Mouse (Mus musculus) hindbrain, embryonic 10.5 days (tissue): ENCODE measurements at regions not wholly inside any gene's neighbourhood (a gene's known extent, or its start where the extent isn't known, plus 50 kb on each side); places are given as distances from the start of the nearest gene placed in this dataset.
A peak's percentile ranks its signal among the peaks of the same experiment; 100 is the strongest.
"Not testable (repeated sequence)": the region's sequence is repeated elsewhere in the genome, so short reads cannot be mapped to it uniquely, and the experiment has no call there.

Source experiments
- DNase-seq: peaks from one replicate; pipeline ENCODE4 v3.0.0-alpha.2; 2017; ENCODE audit warnings: low spot score
- H3K27ac ChIP-seq: fragments of 300-500 bp; sonication (generic); 2 replicates; pipeline ENCODE4 v1.5.1; 2016; ENCODE audit warnings: mild to moderate bottlenecking, moderate library complexity
- H3K27me3 ChIP-seq: fragments of 300-500 bp; sonication (generic); 2 replicates; pipeline ENCODE4 v1.6.1; 2016; ENCODE audit warnings: mild to moderate bottlenecking; ENCODE audit not compliant: poor library complexity, insufficient read depth, severe bottlenecking
- H3K36me3 ChIP-seq: fragments of 300-500 bp; sonication (generic); 2 replicates; pipeline ENCODE4 v1.6.1; 2016; ENCODE audit warnings: mild to moderate bottlenecking, moderate library complexity
- H3K4me1 ChIP-seq: fragments of 300-500 bp; sonication (generic); replicated peaks from 2 replicates; pipeline ENCODE4 v1.6.1; 2016; ENCODE audit warnings: mild to moderate bottlenecking
- H3K4me3 ChIP-seq: fragments of 300-500 bp; sonication (generic); 2 replicates; pipeline ENCODE4 v1.5.1; 2016; ENCODE audit warnings: mild to moderate bottlenecking, moderate library complexity
- H3K9me3 ChIP-seq: fragments of 300-500 bp; sonication (generic); 2 replicates; pipeline ENCODE4 v1.6.1; 2016; ENCODE audit warnings: mild to moderate bottlenecking, moderate library complexity
- WGBS: fragments of 180-500 bp; shearing (Covaris S2); methylation state at CpG from one replicate; pipeline ENCODE4 v1.1.7; 2016; 5-methylcytosine and 5-hydroxymethylcytosine counted together

DNA sequence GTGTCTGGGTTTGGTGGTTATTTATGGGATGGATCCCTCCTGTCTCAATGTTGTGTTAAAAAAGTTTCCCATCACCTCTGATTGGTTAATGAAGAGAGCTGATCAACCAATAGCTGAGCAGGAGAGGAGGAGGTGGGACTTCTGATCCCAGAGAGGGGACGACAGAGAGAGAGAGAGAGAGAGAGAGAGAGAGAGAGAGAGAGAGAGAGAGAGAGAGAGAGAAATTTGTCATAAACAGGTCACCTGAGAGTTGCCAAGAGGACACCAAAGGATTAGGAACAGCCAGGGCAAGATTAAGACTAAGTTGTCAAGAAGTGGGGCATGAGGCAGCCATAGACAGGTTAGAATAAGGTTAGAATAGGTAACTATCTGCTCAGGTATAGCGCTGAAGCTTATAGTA, 73.7 kb upstream of the Max start:
- H3K36me3 ChIP-seq, result no peaks in the 10 kb centered on the region
- peaks cover 3% of the 10 kb centered on the region; the same call in 1 of the 2 replicates for H3K4me1 ChIP-seq
- H3K27me3 ChIP-seq, result no peaks in the 10 kb centered on the region; the same call in 1 of the 2 replicates
- no peak overlapping the region for H3K4me3 ChIP-seq
- 61% methylated on average over 2 of the region's 2 CpGs for WGBS
- H3K9me3 ChIP-seq, result no peaks in the 10 kb centered on the region
- H3K27ac ChIP-seq, result no peak overlapping the region
- no peak for DNase-seq

DNA sequence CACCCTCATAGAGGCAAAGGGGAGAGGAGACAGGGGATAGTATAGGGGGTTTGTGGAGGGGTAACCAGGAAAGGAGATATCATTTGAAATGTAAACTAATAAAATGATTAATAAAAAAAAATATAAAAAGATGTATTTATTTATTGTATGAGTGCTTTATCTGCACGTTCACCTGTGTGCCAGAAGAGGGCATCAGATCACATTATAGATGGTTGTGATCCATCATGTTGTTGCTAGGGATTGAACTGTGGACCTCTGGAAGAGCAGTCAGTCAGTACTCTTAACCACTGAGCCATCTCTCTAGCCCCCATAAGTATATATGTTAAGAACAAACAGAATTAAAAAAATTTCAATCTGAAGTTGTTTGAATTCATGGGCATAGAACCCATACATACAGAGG, 69.4 kb upstream of the Max start:
- DNase-seq, result no peak
- WGBS, result 81% methylated on average over 1 of the region's 1 CpGs

DNA sequence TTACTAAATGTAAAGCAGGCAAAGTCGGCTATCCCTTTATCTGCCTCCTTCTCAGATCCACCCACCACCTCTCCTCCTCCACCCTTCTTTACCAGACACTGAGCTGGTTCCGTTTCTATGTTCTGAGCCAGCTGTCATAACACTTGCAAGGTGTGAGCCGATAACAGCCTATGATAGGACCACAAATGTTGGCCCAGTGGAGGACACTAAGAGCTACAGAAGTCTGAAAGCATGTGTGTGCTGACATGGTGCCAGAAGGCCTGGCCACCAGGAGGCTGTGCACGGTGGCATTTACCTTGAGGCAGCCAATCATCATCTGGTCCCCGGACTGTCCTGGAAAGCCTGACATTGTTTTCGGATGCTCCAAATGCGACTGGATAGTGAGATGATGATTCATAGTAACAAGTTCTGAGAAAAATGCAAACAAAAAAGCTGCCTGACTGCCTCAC, 63.5 kb upstream of the Max start:
- Histone ChIP-seq H3K4me1 (peaks cover 38% of the 10 kb centered on the region), H3K36me3 (no peaks in the 10 kb centered on the region), H3K4me3 (no peak overlapping the region), H3K27me3 (peaks cover 48% of the 10 kb centered on the region), H3K9me3 (no peaks in the 10 kb centered on the region), H3K27ac (no peak overlapping the region)
- 78% methylated on average over 7 of the region's 7 CpGs for WGBS
- no peak for DNase-seq

More for the DNA sequence above, 69.4 kb upstream of the Max start:
- Histone ChIP-seq H3K9me3 (no peaks in the 10 kb centered on the region), H3K36me3 (no peaks in the 10 kb centered on the region), H3K27me3 (peaks cover 9% of the 10 kb centered on the region), H3K4me3 (no peak overlapping the region), H3K27ac (no peak overlapping the region), H3K4me1 (peaks cover 18% of the 10 kb centered on the region)

DNA sequence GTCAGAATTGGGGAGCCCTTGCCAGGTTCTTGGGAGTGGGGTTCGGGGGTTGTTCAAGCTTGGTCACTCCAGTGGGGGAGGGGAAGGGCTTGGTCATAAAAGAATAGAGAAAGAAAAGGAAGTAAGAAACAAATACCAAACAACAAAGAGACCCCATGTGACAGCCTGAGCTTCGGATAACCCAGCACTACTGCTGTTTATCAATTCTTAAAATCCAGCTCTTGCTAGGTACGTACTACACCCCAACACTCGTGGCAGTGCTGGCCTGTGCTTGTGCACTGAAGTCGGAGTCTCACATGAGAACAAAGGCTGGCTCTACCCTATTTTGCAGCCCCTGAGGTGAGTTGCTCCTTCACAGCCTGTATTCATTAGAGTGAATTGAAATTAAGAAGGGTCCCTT, 60.5 kb upstream of the Max start:
- H3K9me3 ChIP-seq, result no peaks in the 10 kb centered on the region
- WGBS, result 41% methylated on average over 5 of the region's 5 CpGs
- H3K4me3 ChIP-seq, result no peak overlapping the region
- no peak for DNase-seq
- peaks cover 50% of the 10 kb centered on the region for H3K27me3 ChIP-seq
- H3K36me3 ChIP-seq, result no peaks in the 10 kb centered on the region
- peaks cover 24% of the 10 kb centered on the region for H3K4me1 ChIP-seq
- peak overlapping the region; percentile 46 for H3K27ac ChIP-seq

- no peak for DNase-seq
- H3K27ac ChIP-seq, result peak overlapping the region; percentile 46; the same call in 1 of the 2 replicates
- no peak overlapping the region for H3K4me3 ChIP-seq
- no peaks in the 10 kb centered on the region for H3K36me3 ChIP-seq
- H3K27me3 ChIP-seq, result peaks cover 48% of the 10 kb centered on the region
- 82% methylated on average over 5 of the region's 5 CpGs for WGBS
- no peaks in the 10 kb centered on the region for H3K9me3 ChIP-seq
- H3K4me1 ChIP-seq, result peaks cover 24% of the 10 kb centered on the region
Measured at GRCm38 (mm10) chr12:77021881-77022280, 59.9 kb upstream of the Max start.

DNA sequence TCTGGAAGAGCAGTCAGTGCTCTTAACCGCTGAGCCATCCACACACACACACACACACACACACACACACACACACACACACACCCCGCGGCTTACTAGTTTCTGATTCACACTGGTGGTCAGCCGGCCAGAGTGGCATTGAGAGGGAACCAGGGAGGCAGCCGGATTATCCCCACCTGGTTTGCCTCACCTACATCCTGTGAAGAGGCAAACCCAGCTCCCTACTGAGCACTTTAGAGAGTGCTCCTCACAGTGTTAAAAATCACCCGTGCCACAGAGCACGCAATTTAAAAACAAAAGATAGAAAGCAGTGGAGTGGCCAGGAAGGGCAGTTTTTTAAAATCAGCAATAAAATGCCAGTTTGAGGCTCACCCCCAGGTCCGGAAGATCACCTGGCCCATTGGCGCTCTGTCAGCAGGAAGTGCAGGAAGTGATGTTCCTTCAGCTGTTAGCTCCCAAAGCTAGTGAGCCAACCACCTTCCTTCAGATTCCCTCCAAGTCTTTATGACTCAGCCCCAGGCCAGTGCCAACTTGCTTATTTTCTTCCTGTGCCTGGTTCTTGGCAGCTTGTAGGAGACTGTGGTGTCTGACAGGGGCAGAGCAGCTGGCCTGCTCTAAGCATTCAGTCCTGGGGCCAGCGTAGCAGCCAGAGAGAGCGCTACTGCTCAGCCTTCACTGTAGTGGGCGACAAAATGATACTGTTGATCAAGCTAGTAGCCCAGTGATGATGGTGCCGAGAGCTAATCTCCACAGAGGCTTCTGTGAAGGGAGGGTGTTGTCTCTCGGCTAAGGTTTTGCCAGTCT, 57.9 kb upstream of the Max start:
- no peak for DNase-seq
- H3K27ac ChIP-seq, result no peak overlapping the region
- peaks cover 34% of the 10 kb centered on the region; the same call in 1 of the 2 replicates for H3K27me3 ChIP-seq
- peaks cover 24% of the 10 kb centered on the region for H3K4me1 ChIP-seq
- no peak overlapping the region for H3K4me3 ChIP-seq
- no peaks in the 10 kb centered on the region for H3K9me3 ChIP-seq
- H3K36me3 ChIP-seq, result no peaks in the 10 kb centered on the region
- 64% methylated on average over 14 of the region's 14 CpGs for WGBS

GRCm38 (mm10) chr12:77019148-77019547, 57.1 kb upstream of the Max start:
- WGBS, result 30% methylated on average over 2 of the region's 2 CpGs
- DNase-seq, H3K36me3 ChIP-seq, H3K4me3 ChIP-seq, H3K9me3 ChIP-seq, H3K27ac ChIP-seq: not testable (repeated sequence)
- Histone ChIP-seq H3K4me1 (peaks cover 24% of the 10 kb centered on the region), H3K27me3 (peaks cover 34% of the 10 kb centered on the region; the same call in 1 of the 2 replicates)

- Histone ChIP-seq H3K27me3 (peaks cover 27% of the 10 kb centered on the region; the same call in 1 of the 2 replicates), H3K4me1 (peaks cover 22% of the 10 kb centered on the region), H3K9me3 (no peaks in the 10 kb centered on the region), H3K27ac (no peak overlapping the region), H3K4me3 (no peak overlapping the region), H3K36me3 (no peaks in the 10 kb centered on the region)
- 85% methylated on average over 6 of the region's 6 CpGs for WGBS
- DNase-seq, result no peak
Measured at GRCm38 (mm10) chr12:77018373-77018772, 56.4 kb upstream of the Max start.

- H3K27me3 ChIP-seq, result 0 out of 2 replicates have a peak, but pooled peaks cover 3% of the 10 kb centered on the region
- no peaks in the 10 kb centered on the region for H3K9me3 ChIP-seq
- H3K4me1 ChIP-seq, result no peaks in the 10 kb centered on the region
- H3K36me3 ChIP-seq, result no peaks in the 10 kb centered on the region
- H3K27ac ChIP-seq, result no peak overlapping the region
- WGBS, result 88% methylated on average over 2 of the region's 2 CpGs
- DNase-seq, result no peak
- no peak overlapping the region for H3K4me3 ChIP-seq
Measured at GRCm38 (mm10) chr12:77014908-77015307, 52.9 kb upstream of the Max start.
